Mouse (Mus musculus): Measurements from ENCODE around the gene Isg20. TPM values are rescaled to one million over a fixed set of nuclear protein-coding genes. Genes with fewer than 3 reads are reported as not detected.

Gene Isg20
- total and polyA plus RNA-seq, 3 experiments: 63.1 to 240 (median 105) TPM

GRCm38 (mm10) chr7:78914545-78914845 lies 1.3 kb downstream of the Isg20 start:
- TF ChIP-seq SIN3A (IDR thresholded peaks at IDR 0.05; ENCODE audit: low read length) (no peak), MAFK (IDR thresholded peaks at IDR 0.05; ENCODE audit: borderline replicate concordance, low read depth, low read length) (no peak), SMC3 (IDR thresholded peaks at IDR 0.05; ENCODE audit: low read depth, low read length) (no peak), USF2 (IDR thresholded peaks at IDR 0.05; ENCODE audit: borderline replicate concordance in 1 of 2, insufficient read depth in 1 of 2, low read depth in 1 of 2, low read length in 2 of 2) (no peak), MAX (IDR thresholded peaks at IDR 0.05; ENCODE audit: low read length) (no peak), MYB (IDR thresholded peaks at IDR 0.05; ENCODE audit: low read depth, low read length) (no peak), USF1 (IDR thresholded peaks at IDR 0.05; ENCODE audit: low read depth, low read length) (no peak), NELFE (IDR thresholded peaks at IDR 0.05; ENCODE audit: low read depth, low read length) (no peak), GABPA (IDR thresholded peaks at IDR 0.05; ENCODE audit: low read depth, low read length) (no peak), ELF1 (IDR thresholded peaks at IDR 0.05; ENCODE audit: low read depth, low read length) (no peak), ETS1 (IDR thresholded peaks at IDR 0.05; ENCODE audit: low read depth, low read length) (no peak)
- Histone ChIP-seq H3K4me1 (ENCODE audit: control insufficient read depth in 1 of 2, insufficient read depth in 2 of 2, low read length in 2 of 2) (peaks cover 5 to 38% of the 10 kb centered on the region in 2 experiments), H3K27ac (ENCODE audit: control insufficient read depth, low read depth, low read length) (peak overlapping the region; percentile 86), H3K9ac (ENCODE audit: control insufficient read depth, low read depth, low read length, poor library complexity, severe bottlenecking) (peak overlapping the region; percentile 62), H3K36me3 (ENCODE audit: control insufficient read depth in 1 of 2, insufficient read depth in 2 of 2, low read length in 2 of 2) (peaks cover 0 to 27% of the 10 kb centered on the region in 2 experiments; a peak in 3 of 4 replicates), H3K79me2 (ENCODE audit: control insufficient read depth, insufficient read depth, low read length, poor library complexity) (peaks cover 11% of the 10 kb centered on the region), H3K27me3 (ENCODE audit: control insufficient read depth in 1 of 2, insufficient read depth in 2 of 2, low read length in 2 of 2) (no peaks in the 10 kb centered on the region), H3K4me3 (ENCODE audit: control insufficient read depth in 1 of 2, insufficient read depth in 1 of 2, low read depth in 2 of 2, low read length in 2 of 2) (peak overlapping the region; percentile 64 to 91), H3K9me3 (replicated peaks; ENCODE audit: insufficient read depth, low read length) (no peaks in the 10 kb centered on the region)
- peak; percentile 45 for DNase-seq (ENCODE audit: low read depth, low spot score)

DNA sequence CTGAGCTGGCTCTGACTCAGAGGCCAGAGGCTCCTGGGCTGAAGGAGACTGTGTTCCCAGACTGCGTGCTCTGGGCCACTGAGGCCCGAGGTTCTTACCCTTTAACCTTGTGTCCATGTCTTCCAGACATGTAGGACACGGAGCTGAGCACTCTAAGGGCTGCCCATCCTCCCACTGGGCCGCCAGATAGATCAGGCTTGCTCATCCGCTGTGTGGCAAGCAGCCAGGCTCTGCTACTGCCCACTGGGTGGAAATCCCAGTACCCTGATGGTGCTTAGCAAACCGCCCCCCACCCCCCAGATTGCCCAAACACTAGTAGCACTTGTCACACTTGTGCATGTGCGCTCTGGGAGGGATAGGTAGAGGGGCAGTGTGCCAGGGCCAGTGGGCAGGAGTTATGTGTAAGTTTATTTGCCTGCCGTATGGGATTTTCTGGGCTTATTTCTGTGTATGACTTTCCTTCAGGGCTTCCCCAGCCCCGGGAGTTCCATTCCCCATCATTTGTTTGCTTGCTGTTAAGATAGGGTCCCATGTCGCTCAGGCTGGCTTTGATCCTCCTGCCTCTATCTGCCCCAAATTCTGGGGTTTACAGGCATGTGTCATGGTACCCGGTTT lies 1.8 kb downstream of the Isg20 start:
- Histone ChIP-seq H3K4me3 (ENCODE audit: control insufficient read depth in 1 of 2, insufficient read depth in 1 of 2, low read depth in 2 of 2, low read length in 2 of 2) (peak overlapping the region; percentile 64 to 91), H3K9ac (ENCODE audit: control insufficient read depth, low read depth, low read length, poor library complexity, severe bottlenecking) (peak overlapping the region; percentile 62), H3K27ac (ENCODE audit: control insufficient read depth, low read depth, low read length) (peak overlapping the region; percentile 86), H3K27me3 (ENCODE audit: control insufficient read depth in 1 of 2, insufficient read depth in 2 of 2, low read length in 2 of 2) (no peaks in the 10 kb centered on the region), H3K9me3 (replicated peaks; ENCODE audit: insufficient read depth, low read length) (no peaks in the 10 kb centered on the region), H3K4me1 (ENCODE audit: control insufficient read depth in 1 of 2, insufficient read depth in 2 of 2, low read length in 2 of 2) (peaks cover 5 to 38% of the 10 kb centered on the region in 2 experiments), H3K79me2 (ENCODE audit: control insufficient read depth, insufficient read depth, low read length, poor library complexity) (peaks cover 11% of the 10 kb centered on the region), H3K36me3 (ENCODE audit: control insufficient read depth in 1 of 2, insufficient read depth in 2 of 2, low read length in 2 of 2) (peaks cover 0 to 27% of the 10 kb centered on the region in 2 experiments; a peak in 3 of 4 replicates)
- DNase-seq (ENCODE audit: low read depth, low spot score): no peak
- no peak for TF ChIP-seq HCFC1 (IDR thresholded peaks at IDR 0.05; ENCODE audit: low read depth, low read length)
- no peak for TF ChIP-seq ZNF384 (IDR thresholded peaks at IDR 0.05; ENCODE audit: low read depth, low read length)
- no peak for TF ChIP-seq JUND (IDR thresholded peaks at IDR 0.05; ENCODE audit: low read depth, low read length)
- no peak for TF ChIP-seq MAX (IDR thresholded peaks at IDR 0.05; ENCODE audit: low read length)
- TF ChIP-seq BHLHE40 (IDR thresholded peaks at IDR 0.05; ENCODE audit: borderline replicate concordance, low read depth, low read length): no peak
- TF ChIP-seq TBP (IDR thresholded peaks at IDR 0.05; ENCODE audit: low read depth, low read length): no peak
- TF ChIP-seq KAT2A (conservative IDR thresholded peaks at IDR 0.05; ENCODE audit: low read depth, low read length): no peak
- TF ChIP-seq ELF1 (IDR thresholded peaks at IDR 0.05; ENCODE audit: low read depth, low read length): no peak
- TF ChIP-seq MYC (IDR thresholded peaks at IDR 0.05; ENCODE audit: low read depth, low read length): no peak
- TF ChIP-seq USF1 (IDR thresholded peaks at IDR 0.05; ENCODE audit: low read depth, low read length): no peak
- no peak for TF ChIP-seq USF2 (IDR thresholded peaks at IDR 0.05; ENCODE audit: borderline replicate concordance in 1 of 2, insufficient read depth in 1 of 2, low read depth in 1 of 2, low read length in 2 of 2)
- no peak for TF ChIP-seq GABPA (IDR thresholded peaks at IDR 0.05; ENCODE audit: low read depth, low read length)
- no peak for TF ChIP-seq MXI1 (IDR thresholded peaks at IDR 0.05; ENCODE audit: low read depth, low read length)
- TF ChIP-seq RCOR1 (IDR thresholded peaks at IDR 0.05; ENCODE audit: low read depth, low read length): no peak
